Mouse (Mus musculus) T-helper 17 cell (primary cell): ENCODE data around the gene Abr.

ENCODE experiments used
- in situ Hi-C, 2 experiments: fragments of 300-600 bp; cut with MboI, MseI; formaldehyde crosslinking; loops; 1 replicate in 1 of 2; 2 replicates in 1 of 2; pipeline ENCODE4 v1.15.1; 2025; ENCODE audit warnings: high pct_unique_total_duplicates in 2 of 2

Gene Abr

GRCm38 (mm10) chr11:76622152-76622565, at the start of gene Abr:
Gene Abr (minus strand): TSS chr11:76622314.
- in situ Hi-C loops: loop anchor here in 1 of 2 experiments (10.0 kb wide), 1 partner anchor 2003 kb away; no protein-coding TSS in a partner anchor

DNA sequence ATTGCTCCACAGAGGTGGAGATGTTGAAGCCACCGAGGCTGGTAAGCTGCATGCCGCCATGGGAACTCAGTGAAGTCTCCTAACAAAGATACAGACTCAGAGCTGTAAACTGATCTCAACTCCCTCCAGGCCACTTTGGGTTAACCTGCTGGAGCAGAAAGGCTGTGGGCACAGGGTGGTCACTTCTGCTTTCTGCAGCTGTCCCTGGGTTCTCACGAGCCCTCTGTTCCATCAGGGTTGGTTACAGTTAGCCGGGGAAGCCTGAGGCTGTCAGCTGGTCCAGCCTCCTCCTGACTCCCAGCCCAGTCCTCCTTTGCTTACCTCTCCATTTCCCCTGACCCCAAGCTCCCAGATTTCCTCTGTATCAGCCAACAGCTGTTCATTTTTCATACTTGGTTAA, 45.7 kb upstream of the Abr start:
- in situ Hi-C loops: no loop called here

- in situ Hi-C loops: no loop called here
Measured at GRCm38 (mm10) chr11:76666002-76666649, 44.0 kb upstream of the Abr start.

DNA sequence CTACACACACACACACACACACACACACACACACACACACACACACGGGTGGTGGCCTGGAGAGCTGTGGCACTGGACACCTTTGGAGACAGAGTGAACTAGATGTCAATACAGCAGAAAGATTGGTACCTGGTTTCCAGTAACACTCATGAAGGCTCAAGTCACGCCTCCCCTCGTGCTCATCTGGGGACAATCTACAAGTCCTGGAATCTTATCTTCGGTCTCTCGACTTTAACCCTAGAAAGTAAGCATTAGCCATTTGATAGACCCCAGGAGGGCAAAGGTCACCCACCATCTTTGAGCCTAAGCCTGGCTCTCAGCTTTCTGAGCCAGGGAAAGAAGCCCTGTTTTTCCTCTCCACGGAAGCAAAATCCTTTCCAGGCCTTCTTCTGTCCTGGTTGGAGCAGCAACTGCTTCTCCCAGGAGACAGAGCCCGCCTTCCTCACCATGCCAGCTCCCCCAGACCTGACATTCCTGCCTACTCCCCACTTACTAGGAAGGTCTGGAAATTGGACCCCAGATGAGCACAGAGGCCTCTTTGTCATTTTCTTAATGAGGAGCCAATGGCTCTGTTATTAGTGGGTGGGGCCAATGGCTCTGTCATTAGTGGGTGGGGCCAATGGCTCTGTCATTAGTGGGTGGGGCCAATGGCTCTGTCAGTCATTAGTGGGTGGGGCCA, 39.8 kb upstream of the Abr start:
- in situ Hi-C loops: no loop called here

GRCm38 (mm10) chr11:76659138-76659930, 37.2 kb upstream of the Abr start:
- in situ Hi-C loops: no loop called here

- in situ Hi-C loops: no loop called here
Measured at GRCm38 (mm10) chr11:76657450-76657970, 35.4 kb upstream of the Abr start.

- in situ Hi-C loops: no loop called here
Measured at GRCm38 (mm10) chr11:76655106-76655505, 33.0 kb upstream of the Abr start.

GRCm38 (mm10) chr11:76652838-76653334, 30.8 kb upstream of the Abr start:
- in situ Hi-C loops: no loop called here

DNA sequence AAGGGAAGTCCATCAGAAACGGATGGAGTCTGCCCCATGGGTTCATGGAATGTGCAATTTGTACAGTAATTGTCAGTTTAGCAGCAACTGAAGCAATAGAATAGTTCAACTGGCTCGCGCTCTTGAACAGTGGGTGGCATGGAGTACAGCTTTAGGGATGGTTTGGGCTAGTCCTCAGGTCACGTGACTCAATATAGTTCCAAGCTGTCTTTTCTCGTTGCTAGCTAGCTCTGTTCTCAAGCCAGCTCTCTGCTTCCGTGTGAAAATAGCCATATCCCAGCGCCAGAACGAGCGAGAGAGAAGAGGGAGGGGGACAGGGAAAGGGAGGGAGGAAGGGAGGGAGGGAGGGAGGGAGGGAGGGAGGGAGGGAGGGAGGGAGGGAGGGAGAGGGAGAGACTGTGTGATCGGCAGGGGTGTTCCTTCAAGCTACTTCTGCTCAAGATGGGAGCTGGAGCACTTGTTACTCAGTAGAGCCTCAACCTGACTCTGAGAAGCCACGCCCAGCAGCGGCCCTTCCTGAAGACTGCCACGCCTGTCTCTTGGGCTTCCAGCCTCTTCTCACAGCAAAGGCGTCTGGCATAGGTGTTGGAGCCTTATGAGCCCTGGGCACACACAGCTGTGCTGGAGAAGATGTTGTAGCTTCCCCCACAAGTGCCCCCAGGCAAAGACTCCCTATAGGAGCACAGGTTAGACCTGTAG, 28.9 kb upstream of the Abr start:
- in situ Hi-C loops: no loop called here

DNA sequence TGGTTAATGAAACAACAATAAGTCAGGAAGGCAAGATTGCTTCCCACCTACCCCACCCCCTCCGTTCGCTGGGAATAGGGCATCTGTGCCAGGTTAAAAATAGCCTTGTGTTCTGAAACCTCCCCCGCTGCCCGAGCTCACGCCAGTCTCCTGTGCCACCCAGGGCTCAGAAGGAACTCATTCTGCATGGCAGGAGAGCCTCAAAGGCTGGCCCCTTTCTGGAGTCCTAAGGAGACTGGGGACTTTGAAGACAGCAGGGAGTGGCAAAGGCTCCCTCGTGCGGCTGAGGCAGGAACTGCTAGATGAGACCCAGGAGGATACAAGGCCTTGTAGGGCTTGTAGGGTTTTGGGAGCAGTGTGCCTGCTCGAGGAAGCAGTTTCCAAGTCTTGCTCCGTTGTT, 25.4 kb upstream of the Abr start:
- in situ Hi-C loops: loop anchor here (5.0 kb wide), 1 partner anchor 105 kb away; no protein-coding TSS in a partner anchor

DNA sequence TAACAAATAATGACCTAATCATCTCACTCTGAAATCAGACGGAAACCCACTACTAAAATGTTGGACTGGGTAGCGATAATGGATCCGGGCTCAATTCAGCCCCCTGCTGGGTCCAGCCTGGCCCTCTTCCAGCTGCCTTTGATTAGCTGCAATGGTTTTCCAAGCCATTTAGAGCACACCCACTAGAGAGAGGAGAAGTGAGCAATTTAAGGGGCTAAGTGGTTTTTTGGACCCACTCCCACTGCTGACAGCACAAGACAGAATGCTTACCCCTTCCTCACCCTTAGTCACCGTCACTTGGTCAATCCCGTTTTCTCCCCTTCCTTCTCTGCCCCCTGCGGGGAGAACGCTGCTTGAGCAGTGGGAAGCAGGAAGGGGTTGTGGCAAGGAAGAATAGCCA, 24.9 kb upstream of the Abr start:
- in situ Hi-C loops: loop anchor here (5.0 kb wide), 1 partner anchor 105 kb away; no protein-coding TSS in a partner anchor

DNA sequence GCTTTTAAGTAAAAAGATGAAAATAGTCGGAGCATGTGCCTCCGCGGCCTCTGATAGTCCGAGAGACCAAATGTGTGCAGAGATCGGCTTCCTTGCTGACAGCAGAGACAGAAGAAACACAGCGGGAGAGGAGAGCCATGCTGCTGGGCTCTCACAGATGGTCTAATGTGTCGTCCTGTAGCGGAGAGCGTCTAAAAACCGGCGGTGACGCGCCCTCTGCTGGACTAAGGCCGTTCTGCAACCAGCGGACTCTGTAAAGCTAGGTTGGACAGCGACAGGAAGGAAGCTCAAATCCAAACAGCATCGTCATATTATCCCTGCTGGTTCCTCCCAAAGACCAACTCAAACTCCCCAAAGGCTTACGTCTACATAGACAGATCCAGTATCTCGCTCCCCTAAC, 23.8 kb upstream of the Abr start:
- in situ Hi-C loops: loop anchor here (5.0 kb wide), 1 partner anchor 104 kb away; no protein-coding TSS in a partner anchor

- in situ Hi-C loops: loop anchor here (5.0 kb wide), 1 partner anchor 103 kb away; no protein-coding TSS in a partner anchor
Measured at GRCm38 (mm10) chr11:76645036-76645435, 22.9 kb upstream of the Abr start.

- in situ Hi-C loops: no loop called here
Measured at GRCm38 (mm10) chr11:76644257-76644656, 22.1 kb upstream of the Abr start.

DNA sequence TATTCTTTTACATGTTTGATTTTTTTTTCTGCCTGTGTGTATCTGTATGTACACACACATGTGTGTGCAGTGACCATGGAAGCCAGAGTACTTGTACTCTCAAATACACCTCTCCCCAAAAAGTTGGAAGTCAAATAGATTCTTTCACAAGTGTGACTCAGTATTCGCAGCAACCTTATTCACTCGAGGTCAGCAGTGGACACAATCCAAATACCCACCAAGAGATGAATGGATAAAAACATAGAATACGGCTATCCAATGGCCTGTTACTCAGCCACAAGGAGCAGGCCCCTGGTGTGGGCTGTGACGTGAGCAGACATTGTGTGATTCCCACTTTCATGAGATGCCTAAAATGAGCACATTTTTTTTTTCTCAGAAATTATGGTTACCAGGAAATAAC, 18.1 kb upstream of the Abr start:
- in situ Hi-C loops: no loop called here

DNA sequence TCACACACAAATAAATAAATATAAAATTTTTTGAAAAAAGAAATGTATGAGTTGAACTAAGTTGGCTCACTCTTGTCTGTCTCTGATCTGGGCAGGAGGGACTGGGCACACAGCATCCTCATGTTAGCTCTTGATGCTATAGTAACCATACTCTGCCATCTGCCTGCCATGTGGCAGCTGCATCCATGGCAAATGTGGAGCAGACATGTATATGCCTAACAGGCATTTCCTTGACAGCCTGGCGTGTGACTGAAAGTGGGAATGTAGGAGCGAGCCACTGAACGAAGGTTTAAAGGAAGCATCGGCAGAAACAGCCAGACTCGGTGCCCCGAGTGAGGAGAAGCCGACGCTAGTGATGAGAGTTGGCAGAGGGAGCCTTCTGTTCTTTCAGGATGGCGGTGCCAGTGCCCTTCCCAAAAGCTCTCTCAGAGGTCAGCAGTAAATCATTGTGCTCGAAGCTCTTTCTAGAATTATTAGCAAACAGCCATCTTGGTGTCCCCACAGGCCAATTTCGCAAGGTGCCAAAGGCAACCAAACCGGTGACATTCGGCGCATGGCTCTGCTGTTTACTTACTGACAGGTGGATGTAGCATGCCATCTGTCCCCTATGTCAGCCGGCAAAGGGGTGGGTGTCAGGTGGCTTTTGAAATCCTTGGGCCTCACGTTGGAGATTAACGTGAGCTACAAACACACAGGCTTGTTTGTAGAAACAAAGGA, 17.3 kb upstream of the Abr start:
- in situ Hi-C loops: no loop called here

- in situ Hi-C loops: no loop called here
Measured at GRCm38 (mm10) chr11:76630487-76630886, 8.4 kb upstream of the Abr start.

- in situ Hi-C loops: no loop called here
Measured at GRCm38 (mm10) chr11:76630023-76630422, 7.9 kb upstream of the Abr start.

DNA sequence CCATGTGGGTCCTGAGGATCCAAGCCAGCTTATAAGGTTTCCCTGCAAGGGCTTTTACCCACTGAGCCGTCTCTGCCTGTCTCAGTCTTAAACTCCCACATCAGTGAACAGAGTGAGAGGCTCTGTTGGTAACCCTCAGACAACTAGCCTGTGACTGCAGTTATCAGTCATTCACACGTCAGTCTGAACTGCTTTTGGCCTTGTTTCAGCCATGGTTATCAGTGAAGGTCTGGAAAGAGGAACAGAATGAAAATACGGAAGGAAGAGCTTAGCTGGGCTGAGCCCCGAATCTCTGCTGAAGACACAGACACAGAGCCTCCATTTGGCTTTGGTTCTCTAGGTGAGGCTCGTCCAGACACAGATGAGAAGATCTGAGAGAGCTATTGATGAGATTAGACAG, 6.5 kb upstream of the Abr start:
- in situ Hi-C loops: loop anchor here in 1 of 2 experiments (5.0 to 10.0 kb wide), 2 partner anchors 51 to 1996 kb away; no protein-coding TSS in a partner anchor

DNA sequence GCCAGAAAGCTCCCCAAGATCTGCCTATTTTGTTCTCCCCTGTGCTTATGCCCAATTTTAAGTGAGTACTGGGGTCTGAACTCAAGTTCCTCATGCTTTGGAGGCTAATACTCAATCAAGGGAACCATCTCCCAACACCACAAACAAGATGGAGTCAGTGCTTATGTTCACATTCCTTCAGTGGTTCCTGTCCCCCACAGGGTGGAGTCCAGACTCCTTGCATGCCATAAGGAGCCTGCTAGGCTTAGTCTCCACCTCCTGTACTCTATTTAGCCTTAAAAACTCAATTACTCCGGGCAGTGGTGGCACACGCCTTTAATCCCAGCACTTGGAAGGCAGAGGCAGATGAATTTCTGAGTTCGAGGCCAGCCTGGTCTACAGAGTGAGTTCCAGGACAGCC, 2.8 kb upstream of the Abr start:
- in situ Hi-C loops: loop anchor here in 1 of 2 experiments (5.0 to 10.0 kb wide), 2 partner anchors 48 to 2000 kb away; no protein-coding TSS in a partner anchor
